Mouse (Mus musculus) cerebellum, adult 2 months (tissue): Measurements from ENCODE around the gene Slc16a12.

Experiments
- CTCF ChIP-seq: fragments of 200-500 bp; IDR thresholded peaks from 2 replicates; pipeline ENCODE4 v1.5.1; 2011; ENCODE audit warnings: low read depth, mild to moderate bottlenecking, control low read depth, low read length, moderate library complexity, borderline replicate concordance; ENCODE audit not compliant: insufficient read depth
- POLR2A ChIP-seq: fragments of 200-500 bp; IDR thresholded peaks from 2 replicates; pipeline ENCODE4 v1.6.1; 2011; ENCODE audit warnings: low read length, control low read depth, borderline replicate concordance; ENCODE audit not compliant: insufficient read depth

- no peak for TF ChIP-seq CTCF
- TF ChIP-seq POLR2A = no peak
Observed at GRCm38 (mm10) chr19:34745012-34745411, 2.1 kb downstream of the Slc16a12 start.
